Mouse (Mus musculus): ENCODE results near the gene Pde3a. TPM values are rescaled to one million over a fixed set of nuclear protein-coding genes. Genes with fewer than 3 reads are reported as not detected.
"Not testable (repeated sequence)": the region's sequence is repeated elsewhere in the genome, so short reads cannot be mapped to it uniquely, and the experiment has no call there.

Pde3a gene
- total RNA-seq, 2 experiments from 2014 or later = 1.5 to 2.8 TPM

GRCm38 (mm10) chr6:141311615-141312014 is 62.5 kb downstream of the Pde3a start:
- intact Hi-C loops (cut with DNase I) = loop anchor here (10.0 kb wide), 1 partner anchor 547 kb away; no protein-coding TSS in a partner anchor
- DNase-seq (ENCODE audit: low spot score in 2 of 2) = no peak

DNA sequence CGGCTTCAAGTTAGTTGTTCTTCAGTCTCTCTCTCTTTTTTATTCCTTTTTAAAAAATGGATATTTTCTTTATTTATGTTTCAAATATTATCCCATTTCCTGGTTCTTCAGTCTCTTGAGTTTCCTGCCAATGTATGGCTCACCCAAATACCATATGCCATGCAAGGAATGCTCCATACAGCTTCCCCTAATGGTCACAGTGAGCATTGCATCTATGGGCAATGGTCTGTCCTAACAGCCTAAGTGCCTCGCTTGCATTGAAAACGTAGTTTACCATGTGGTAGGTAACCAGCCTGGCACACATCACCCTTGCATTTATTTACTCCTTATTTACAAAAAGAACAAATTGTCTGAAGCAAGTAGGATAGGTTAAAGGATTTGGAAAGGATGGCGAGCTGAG is 64.0 kb downstream of the Pde3a start:
- no peak for DNase-seq (ENCODE audit: low spot score in 2 of 2)
- intact Hi-C loops (cut with DNase I) = loop anchor here (10.0 kb wide), 1 partner anchor 548 kb away; no protein-coding TSS in a partner anchor

DNA sequence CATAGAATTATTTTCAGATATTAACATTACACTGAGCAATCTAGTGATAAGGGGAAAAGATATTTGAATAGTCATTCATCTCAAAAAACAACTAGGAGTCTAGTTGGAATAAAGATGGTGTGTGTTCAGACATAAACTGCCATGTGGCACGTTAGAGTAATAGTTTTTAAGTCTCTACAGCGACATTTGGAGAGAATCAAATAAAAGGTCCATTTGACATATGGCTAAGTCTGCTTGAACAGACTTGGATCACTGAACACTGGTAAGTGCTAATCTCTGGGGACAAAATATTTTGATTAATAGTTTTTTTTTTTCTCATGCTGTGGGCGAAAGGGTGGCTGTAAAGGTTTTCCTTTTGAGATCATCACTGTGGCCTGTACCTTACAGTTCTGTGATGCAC is 69.4 kb downstream of the Pde3a start:
- no peak for DNase-seq (ENCODE audit: low spot score in 2 of 2)
- intact Hi-C loops (cut with DNase I) = loop anchor here (10.0 kb wide), 1 partner anchor 554 kb away; no protein-coding TSS in a partner anchor

- no peak for DNase-seq (ENCODE audit: low spot score in 2 of 2)
- intact Hi-C loops (cut with DNase I) = no loop called here
Observed at GRCm38 (mm10) chr6:141321253-141321652, 72.2 kb downstream of the Pde3a start.

- intact Hi-C loops (cut with DNase I) = no loop called here
- DNase-seq (ENCODE audit: low spot score in 2 of 2) = no peak
Observed at GRCm38 (mm10) chr6:141322961-141323360, 73.9 kb downstream of the Pde3a start.

- intact Hi-C loops (cut with DNase I); DNase-seq (ENCODE audit: low spot score in 2 of 2): not testable (repeated sequence)
Observed at GRCm38 (mm10) chr6:141327134-141327533, 78.1 kb downstream of the Pde3a start.

DNA sequence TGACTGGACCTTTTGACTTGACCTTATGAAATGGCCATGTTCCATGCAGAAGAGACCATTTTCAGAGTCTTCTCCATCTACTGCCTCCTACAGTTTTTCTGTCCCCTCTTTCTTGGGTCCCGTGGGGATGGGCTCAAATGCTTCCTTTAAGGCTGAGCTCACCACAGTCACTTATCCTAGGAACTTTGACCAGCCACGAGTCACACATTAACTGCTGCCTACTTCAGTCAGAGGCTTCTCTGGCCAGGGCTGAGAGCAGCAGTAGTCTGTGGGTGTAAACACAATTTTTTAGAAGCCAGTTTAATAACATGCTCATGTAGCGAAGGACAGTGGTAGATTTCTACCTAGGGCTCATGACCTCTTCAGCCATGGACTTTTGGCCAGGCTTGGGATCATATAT is 79.0 kb downstream of the Pde3a start:
- no peak for DNase-seq (ENCODE audit: low spot score in 2 of 2)
- intact Hi-C loops (cut with DNase I) = no loop called here

DNA sequence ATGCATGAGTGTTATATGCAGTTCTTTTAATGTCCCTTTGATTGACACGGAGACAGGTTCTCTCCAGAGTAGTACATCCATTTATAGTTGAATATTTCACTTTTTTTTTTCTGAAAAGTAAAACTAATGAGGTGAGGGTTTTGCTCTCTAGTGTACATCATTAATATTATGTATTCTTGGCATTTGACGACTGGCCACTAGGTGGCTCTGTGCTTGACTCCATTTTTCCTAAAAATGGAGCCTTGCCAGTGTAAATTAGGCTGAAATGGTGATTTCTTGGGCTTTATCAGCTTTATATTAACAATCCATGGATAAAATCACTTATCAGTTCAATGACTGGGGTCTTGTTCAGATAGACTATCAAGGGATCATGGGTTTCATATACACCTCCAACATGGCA is 82.4 kb downstream of the Pde3a start:
- intact Hi-C loops (cut with DNase I) = no loop called here
- no peak for DNase-seq (ENCODE audit: low spot score in 2 of 2)

- DNase-seq (ENCODE audit: low spot score in 2 of 2) = no peak
- intact Hi-C loops (cut with DNase I) = no loop called here
Observed at GRCm38 (mm10) chr6:141332613-141333165, 83.6 kb downstream of the Pde3a start.

DNA sequence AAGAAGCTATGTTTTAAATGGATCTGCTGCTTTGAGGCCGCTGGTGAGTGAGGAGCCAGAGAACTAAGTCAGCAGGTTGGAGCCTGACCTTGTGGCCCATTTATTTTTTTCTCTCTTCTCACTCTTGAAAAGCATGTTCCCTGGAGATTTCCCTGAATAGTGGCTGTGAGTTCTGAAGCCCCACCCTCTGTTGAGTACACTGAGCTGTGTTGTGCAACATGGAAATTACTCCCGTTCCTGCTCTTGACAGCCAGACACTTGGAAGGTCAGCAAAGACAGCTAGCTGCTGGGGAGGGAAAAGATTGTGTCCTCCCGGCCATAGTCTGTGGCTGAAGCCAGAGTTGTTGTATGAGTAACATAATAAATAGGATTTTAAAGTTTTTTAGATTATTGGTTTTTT is 84.2 kb downstream of the Pde3a start:
- intact Hi-C loops (cut with DNase I) = no loop called here
- DNase-seq (ENCODE audit: low spot score in 2 of 2) = no peak

DNA sequence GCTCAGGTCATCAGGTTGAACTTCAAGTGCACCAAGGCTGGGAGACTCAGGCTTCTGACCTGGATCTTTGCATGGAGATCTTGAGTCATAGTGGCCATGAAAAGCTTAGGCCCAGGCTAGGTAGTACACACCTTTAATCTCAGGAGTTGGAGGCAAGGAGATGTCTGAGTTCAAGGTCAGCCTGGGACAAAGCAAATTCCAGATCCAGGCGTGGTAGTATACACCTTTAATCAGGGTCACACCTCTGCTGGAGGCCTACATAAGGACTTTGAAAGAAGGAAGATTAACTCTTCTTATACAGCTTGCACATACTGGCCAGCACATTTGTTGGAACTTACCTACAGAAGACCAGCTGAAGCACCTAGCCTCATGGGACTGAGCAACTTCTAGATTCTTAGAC is 86.8 kb downstream of the Pde3a start:
- intact Hi-C loops (cut with DNase I) = no loop called here
- no peak for DNase-seq (ENCODE audit: low spot score in 2 of 2)

DNA sequence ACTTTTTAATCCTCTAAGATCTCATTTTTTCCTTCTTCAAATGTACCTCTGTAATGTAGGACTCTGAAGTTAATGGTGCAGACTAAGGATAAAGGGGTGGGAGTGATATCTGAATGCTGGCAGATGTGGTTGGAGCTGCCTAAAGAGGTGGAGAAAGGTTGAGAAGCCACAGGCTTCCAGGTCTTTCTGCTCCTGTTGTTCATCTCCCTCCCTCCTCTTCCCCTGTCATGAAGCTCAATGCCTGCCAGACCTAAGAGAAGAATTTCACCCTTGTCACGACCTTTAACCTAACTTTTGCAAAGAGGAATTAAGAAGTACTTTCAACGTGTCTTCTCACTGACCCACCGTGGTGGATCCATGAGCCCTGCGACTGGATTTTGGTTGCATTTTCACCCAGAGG is 87.4 kb downstream of the Pde3a start:
- intact Hi-C loops (cut with DNase I) = no loop called here

DNA sequence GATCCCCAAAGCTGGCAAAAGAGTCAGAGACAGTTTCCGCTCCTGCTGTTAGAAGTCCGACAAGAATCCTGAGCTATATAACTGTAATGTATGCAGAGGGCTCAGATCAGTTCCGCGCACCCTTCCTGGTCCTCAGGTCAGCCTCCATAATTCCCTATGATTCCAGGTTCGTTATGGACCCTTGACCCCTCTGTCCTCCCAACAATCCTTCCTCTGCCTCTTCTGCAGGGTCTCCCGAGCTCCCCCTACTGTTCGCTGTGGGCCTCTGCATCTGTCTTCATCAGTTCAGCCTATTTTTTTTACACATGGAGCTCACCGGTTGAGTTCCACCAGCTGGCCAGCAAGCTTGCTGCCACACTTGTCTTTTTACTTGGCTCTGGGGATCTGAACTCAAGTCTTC is 88.6 kb downstream of the Pde3a start:
- intact Hi-C loops (cut with DNase I) = no loop called here
- DNase-seq (ENCODE audit: low spot score in 2 of 2) = no peak

More for the DNA sequence above, 87.4 kb downstream of the Pde3a start:
- no peak for DNase-seq (ENCODE audit: low spot score in 2 of 2)

DNA sequence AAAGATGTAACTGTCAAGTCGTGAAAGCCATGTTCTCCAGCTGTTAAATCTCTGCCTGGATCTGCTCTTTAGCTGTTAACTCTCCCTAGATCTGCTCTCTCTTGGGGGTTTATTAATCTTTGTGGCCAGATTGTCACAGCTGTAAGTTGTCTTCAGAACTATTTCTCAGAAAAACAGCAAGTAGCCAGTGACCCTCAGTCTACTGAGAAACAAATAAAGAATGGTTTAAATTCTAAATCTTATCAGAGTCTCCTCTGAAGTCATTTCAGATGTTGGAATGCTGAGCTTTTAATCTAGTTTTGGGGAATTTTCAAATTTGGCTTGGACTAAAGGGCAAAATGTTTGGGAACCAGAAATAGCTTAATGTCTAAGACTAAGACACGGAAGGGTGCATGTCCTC is 92.3 kb downstream of the Pde3a start:
- intact Hi-C loops (cut with DNase I) = no loop called here
- DNase-seq (ENCODE audit: low spot score in 2 of 2) = no peak

- DNase-seq (ENCODE audit: low spot score in 2 of 2) = no peak
- intact Hi-C loops (cut with DNase I) = no loop called here
Observed at GRCm38 (mm10) chr6:141347870-141348269, 98.8 kb downstream of the Pde3a start.

DNA sequence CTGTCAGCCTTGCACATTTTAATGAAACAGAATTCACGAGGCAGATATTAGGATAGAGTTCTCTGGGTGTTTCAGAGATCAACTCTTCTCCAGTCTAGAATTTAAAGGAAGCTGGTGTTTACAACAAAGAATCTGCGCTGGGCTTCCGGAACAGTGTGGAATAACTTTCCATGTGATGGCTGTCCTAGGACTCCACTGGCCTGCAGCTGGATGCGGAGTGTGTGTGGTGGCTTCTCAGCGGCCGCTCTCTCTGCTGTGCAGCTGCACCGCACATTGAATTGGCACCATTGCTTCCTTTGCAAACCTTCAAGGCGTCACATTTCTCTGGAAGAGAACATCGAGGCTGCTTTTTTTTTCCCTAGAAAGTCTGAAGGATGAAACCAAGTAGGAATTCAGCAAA is 99.5 kb downstream of the Pde3a start:
- DNase-seq (ENCODE audit: low spot score in 2 of 2) = no peak
- intact Hi-C loops (cut with DNase I) = no loop called here

DNA sequence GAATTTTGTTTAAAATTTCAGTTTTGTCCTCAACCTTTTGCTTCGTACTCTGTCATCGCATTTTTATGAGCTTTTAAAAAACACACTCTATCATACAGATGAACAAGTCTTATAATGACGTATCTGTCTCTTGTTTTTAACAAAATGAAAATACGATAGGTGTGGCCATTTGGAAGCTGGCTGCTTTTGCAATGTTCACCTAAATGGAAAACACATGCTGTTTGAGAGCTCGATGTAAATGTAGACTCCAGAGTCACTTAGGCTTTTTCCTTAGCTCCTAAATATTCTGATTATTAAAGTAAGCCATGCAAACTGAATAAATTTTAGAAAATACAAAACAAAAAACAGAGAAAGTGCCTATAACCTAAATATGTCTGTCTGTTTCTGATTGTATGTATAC is 101.2 kb downstream of the Pde3a start:
- intact Hi-C loops (cut with DNase I) = no loop called here
- DNase-seq (ENCODE audit: low spot score in 2 of 2) = no peak

- no peak for DNase-seq (ENCODE audit: low spot score in 2 of 2)
- intact Hi-C loops (cut with DNase I) = no loop called here
Observed at GRCm38 (mm10) chr6:141352277-141352676, 103.2 kb downstream of the Pde3a start.

DNA sequence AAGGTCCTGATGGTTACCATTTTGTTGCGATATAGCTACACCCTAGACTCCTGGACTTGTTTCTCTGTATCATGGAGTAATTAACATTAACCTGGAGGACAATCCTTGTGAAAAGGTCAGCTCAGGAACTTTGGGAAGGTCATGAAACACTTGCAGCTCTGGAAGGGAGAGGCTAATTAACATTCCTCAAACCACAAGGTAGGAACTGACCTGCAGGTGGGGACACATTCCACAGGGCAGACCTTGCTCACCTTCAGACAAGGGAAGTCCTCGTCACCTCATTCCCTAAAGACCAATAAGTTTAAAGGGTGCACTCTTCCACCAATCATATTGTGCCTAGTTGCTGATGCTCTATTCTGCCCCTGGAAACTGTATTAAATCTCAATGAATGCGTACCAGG is 114.6 kb downstream of the Pde3a start:
- intact Hi-C loops (cut with DNase I) = no loop called here

GRCm38 (mm10) chr6:141367037-141367436 is 118.0 kb downstream of the Pde3a start:
- intact Hi-C loops (cut with DNase I) = no loop called here
- DNase-seq (ENCODE audit: low spot score in 2 of 2) = no peak

More for the DNA sequence above, 114.6 kb downstream of the Pde3a start:
- DNase-seq (ENCODE audit: low spot score in 2 of 2) = no peak

DNA sequence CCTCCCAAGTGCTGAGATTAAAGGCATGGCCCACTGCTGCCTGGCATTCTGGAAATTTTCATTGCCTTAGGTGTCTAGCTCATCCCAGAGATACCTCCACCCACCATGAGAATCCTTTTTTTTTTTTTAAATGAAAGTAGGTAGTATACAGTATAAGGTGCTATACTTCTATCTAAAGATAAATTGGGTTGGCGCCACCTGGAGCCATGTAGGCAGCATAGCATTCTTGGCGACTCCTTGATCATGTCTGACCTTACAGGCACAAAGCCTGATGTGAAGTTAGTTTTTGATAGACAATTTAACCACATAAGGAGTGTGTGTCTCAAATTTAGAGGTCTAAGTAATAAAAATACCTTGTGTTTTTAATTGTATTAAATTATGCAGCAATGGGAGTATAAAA is 123.6 kb downstream of the Pde3a start:
- no peak for DNase-seq (ENCODE audit: low spot score in 2 of 2)
- intact Hi-C loops (cut with DNase I) = loop anchor here (10.0 kb wide), 2 partner anchors 448 to 608 kb away; no protein-coding TSS in a partner anchor

- intact Hi-C loops (cut with DNase I) = loop anchor here (10.0 kb wide), 2 partner anchors 450 to 610 kb away; no protein-coding TSS in a partner anchor
- no peak for DNase-seq (ENCODE audit: low spot score in 2 of 2)
Observed at GRCm38 (mm10) chr6:141374469-141375057, 125.5 kb downstream of the Pde3a start.
